Mouse (Mus musculus): ENCODE data around the gene Gm26602.
"Not testable (repeated sequence)": the region's sequence is repeated elsewhere in the genome, so short reads cannot be mapped to it uniquely, and the experiment has no call there.

The Gm26602 gene

GRCm38 (mm10) chr10:79934272-79934721 is 23.6 kb downstream of the Gm26602 start:
- DNase-seq = peak; percentile 91 to 93

DNA sequence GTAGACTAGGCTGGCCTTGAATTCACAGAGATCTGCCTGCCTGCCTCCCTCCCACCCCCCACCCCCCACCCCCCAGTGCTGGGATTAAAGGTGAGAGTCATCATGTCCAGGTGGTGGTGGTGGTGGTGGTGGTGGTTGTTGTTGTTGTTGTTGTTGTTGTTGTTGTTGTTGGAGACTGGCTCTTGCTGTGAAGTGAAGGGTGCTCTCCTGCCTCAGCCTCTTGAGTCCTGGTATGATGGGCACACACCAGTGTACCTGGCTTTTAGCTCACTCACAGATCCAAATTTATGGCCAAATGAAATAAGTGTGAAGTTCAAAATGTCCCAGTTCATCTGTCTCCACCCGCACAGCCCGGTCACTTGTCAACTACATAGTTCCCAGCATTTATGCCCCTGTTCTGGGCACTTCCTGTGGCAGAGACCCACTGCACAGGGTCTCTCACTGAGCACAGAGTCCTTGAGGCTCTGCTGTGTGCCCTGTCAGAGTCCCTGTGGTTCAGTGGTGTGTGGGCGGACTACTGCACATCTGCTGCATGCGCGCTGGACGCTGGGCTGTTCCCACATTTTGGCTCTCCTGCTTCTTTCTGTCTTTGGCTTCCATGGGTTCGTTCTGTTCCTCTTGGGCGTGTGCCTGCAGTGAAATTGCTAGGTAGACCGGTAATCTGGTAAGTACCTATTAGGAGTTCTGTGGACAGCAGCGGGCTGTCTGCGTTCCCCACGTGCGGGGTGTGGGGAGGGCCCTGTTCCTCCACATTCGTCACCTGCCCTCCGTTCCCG is 24.3 kb downstream of the Gm26602 start:
- DNase-seq = no peak

- peak; percentile 86 to 91 for DNase-seq
Measured at GRCm38 (mm10) chr10:79936284-79936910, 25.7 kb downstream of the Gm26602 start.

GRCm38 (mm10) chr10:79936911-79937441 is 26.3 kb downstream of the Gm26602 start:
- DNase-seq = peak; percentile 86 to 88

- peak; percentile 72 to 73 for DNase-seq
Measured at GRCm38 (mm10) chr10:79937775-79938526, 27.3 kb downstream of the Gm26602 start.

- peak in 1 of 2 experiments; percentile 28 for DNase-seq
Measured at GRCm38 (mm10) chr10:79940749-79941148, 30.1 kb downstream of the Gm26602 start.

DNA sequence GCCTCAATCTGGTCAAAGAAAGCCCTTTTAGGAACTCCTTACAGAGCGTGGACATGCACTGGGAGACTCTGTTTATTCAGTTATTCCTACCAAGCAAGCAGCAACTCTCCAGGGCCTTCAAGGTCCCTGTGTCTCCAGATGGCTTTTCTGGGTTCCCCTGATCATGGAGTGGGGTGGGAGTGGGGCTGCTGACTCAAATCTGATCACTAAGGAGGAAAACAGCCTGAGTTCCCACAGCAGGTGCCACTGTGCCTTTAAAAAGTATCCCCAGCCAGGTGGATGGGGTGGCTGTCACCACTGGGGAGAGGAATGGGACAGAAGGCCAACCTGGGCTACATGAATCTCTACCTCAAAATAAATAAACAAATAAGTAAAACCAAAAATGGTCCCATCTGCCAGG is 32.3 kb downstream of the Gm26602 start:
- DNase-seq = no peak

GRCm38 (mm10) chr10:79943471-79943901 is 32.8 kb downstream of the Gm26602 start:
- DNase-seq = peak in 1 of 2 experiments; percentile 49

DNA sequence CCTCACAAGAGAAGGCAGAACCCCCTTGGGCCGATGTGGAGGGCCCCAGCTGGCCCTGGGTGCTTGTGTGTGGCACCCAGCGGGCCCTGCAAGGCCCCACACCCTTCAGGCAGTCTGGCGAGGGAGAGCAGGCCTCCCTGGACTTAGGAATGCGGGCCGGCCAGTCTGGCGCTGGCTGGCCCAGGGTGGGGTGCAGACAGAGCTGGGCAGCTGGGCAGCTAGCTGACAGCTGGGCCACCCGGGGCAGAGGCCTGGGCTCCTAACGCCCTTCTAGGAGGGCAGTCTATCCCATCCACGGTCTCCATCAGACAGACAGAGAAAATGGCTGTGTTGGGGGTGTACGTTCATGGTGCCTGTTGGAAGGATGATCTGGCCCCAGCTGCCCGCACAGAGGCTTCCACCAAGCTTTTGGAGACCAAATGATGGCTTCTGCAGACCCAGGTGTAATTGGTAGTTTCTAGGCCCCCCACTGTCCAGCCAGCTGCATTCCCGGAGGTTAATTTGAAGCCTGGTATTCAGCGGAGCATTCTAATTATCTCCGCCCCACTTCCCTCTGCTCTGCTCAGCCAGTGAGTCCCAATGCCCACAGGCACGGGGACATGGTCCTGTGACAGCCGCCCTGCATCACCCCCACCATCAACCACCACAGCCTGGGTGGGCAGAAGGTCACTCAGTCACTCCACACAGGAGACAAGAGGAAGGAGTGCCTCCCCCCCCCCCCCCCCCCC is 35.0 kb downstream of the Gm26602 start:
- peak; percentile 75 to 76 for DNase-seq

DNA sequence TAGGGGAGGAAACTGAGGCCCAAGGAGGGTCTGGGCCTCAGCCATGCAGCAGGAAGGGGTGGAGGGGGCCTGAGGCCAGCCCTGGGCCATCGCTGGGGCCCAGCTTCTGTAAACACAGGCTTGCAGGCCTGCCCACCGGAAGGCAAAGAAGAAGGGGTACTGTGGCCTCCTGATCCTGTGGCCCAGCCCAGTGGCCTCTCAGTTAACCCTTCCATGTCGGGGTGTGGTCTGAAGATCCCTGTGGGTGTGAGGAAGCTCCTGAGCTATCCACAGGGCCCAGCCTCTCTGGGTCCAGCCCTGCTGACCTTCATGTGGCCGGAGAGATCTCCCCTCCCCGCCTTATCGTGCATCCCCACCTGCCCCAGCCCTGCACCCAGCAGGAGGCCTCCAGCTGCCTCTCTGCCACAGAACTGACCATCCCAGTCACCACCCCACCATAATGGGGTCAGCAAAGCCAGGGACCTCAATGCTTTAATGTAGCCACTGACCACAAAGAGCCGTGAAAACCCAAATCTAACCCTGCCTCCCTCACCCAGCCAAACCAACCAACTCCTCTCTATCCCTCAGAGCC is 36.2 kb downstream of the Gm26602 start:
- DNase-seq = no peak

DNA sequence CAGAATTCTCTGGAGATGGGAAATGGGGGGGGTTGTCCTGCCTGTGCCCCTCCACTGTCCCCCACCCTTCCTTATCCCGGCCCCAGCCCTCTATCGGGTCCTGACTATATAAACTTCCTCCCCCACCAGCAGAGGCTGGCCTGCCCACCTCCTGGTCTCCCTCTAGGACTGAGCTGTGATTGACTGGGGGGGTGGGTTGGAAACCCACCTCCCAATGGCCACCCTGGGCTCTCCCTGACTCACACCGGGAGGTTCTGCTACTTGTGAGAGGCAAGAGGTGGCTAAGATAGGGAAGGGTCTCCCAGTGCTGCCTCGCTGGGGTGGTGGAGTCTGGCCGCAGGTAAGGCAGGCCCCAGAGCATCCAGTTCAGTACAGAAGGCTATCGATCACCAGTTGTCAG is 36.8 kb downstream of the Gm26602 start:
- DNase-seq = no peak

DNA sequence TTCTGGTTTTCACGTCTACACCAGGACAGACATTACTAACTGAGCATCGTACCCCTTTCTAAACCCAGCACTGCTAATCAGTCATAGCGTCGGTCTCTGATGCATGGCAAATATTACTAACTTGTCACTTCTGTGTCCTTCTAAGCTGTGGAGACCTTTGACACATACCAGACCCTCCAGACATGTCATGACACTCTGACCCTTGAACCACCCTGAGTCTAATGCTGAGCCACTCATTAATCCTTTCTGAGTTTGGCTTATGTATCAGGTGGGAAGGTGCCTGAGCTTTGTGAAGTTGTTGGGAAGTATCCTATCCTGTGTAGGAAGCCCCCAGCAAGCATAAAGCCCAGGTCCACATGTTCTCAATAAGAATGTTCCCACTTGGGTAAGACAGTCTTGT is 39.2 kb downstream of the Gm26602 start:
- peak in 1 of 2 experiments; percentile 51 for DNase-seq

DNA sequence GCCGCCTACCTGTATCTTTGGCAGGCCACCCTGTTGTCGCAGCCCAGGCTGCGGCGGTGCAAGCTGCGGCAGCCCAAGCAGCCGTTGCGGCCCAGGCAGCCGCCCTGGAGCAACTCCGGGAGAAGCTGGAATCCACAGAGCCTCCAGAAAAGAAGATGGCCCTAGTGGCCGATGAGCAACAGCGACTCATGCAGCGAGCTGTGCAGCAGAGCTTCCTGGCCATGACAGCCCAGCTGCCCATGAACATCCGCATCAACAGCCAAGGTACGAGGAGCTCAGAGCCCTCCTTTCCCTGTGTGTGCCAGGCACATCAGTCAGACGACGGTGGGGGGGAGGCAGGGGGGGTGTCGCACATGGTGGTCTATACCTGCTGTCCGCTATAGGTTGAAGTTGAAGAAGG is 40.0 kb downstream of the Gm26602 start:
- DNase-seq = no peak

- peak; percentile 54 to 85 for DNase-seq
Measured at GRCm38 (mm10) chr10:79953946-79954345, 43.3 kb downstream of the Gm26602 start.

- DNase-seq = no peak
Measured at GRCm38 (mm10) chr10:79955691-79956090, 45.0 kb downstream of the Gm26602 start.

DNA sequence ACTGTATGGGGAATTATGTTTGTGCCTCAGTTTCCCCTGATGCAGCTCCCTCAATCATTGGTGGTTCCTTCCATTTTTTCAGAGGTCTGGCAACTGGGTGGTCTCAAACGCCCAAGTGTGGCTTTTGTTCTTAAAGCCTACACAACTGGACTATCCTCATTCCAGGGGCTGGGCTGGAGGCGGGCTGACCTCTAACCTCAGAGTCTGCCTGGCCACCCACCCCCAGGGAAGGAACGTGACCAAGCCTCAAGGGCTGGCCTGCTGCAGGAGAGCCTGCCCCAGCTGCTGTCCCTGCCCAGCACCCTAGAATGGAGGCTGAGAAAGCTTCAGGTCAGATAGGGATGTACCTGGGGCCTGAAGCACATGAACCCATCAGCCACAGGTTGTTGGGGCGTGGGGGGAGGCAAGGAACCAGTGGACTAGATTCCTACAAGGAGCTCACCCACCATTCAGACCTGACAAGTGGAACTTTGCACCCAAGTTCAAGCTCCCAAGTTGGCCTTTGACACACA is 46.0 kb downstream of the Gm26602 start:
- no peak for DNase-seq

DNA sequence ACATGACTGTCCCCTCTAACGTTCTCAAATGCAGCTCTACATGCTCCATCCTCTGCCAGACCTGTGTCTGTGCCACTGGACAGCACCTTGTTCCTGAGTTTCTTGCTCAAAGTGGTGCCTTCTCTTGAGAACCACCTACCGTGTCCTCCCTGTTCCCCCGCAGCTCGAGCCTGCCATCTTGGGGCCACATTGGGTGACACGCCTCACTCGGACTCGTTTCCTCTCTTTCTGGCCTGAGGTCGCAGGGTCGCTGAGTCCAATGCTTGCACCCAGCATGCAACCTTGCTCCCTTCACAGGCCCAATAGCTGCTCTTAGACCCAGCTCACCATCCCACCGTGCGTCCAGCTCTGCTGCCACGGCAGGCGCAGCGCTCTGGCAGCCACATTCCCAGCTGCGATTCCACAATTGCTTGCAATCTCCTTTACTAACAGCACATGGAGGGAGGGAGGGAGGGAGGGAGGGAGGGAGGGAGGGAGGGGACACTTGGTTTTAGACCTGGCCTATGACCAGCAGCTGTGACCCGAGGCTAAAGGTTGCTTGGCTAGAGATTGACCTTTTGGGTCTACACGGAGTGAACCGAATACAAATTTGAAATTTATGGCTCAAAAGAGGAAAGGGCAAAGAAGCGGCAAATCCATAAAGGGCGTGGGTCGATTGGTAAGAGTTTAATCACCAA is 47.6 kb downstream of the Gm26602 start:
- peak; percentile 90 to 94 for DNase-seq

DNA sequence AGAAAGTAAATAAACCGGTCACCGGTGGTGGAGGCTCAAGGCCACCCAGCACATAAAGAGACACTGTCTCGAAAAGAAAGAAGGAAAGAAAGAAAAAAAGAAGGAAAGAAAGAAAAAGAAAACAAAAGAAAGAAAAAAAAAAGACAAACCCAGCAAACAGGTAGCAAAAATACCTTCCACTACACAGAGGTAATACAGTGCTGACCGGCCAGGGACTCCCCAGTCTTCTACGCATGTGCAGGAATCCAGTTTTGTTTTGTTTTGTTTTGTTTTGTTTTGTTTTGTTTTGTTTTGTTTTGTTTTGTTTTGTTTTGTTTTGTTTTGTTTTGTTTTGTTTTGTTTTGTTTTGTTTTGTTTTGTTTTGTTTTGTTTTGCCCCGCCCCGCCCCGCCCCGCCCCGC is 48.8 kb downstream of the Gm26602 start:
- DNase-seq = not testable (repeated sequence)

- peak; percentile 99 for DNase-seq
Measured at GRCm38 (mm10) chr10:79959847-79960601, 49.4 kb downstream of the Gm26602 start, which contains the start of gene Wdr18. Wdr18 (plus strand) TSS chr10:79960152.

All from kidney, postnatal 36 days (tissue).